Comparison of ENCODE assay signal across 13 mouse cellular contexts in genomic region chr11:5425106-5425505, GRCm38 (mm10). TPM values are rescaled to one million over a fixed set of nuclear protein-coding genes. Genes with fewer than 3 reads are reported as not detected.
DNase-seq lines count a peak whose midpoint lies in the region; ATAC-seq and TF ChIP-seq lines count a peak whose summit lies in the region.
"Had no signal": no experiment of that assay in that cellular context is flagged by ENCODE, and none has a peak within 500 bp of the region (broad histone marks: within the 10 kb centered on the region; RNA-seq: fewer than 3 reads in every experiment).

No protein-coding gene starts in this region.

- H3K4me1 ChIP-seq in forebrain, embryonic 15.5 days: peaks cover 25% of the 10 kb centered on the region
- H3K4me1 ChIP-seq in forebrain, embryonic 12.5 days: peaks cover 20% of the 10 kb centered on the region
- H3K4me1 ChIP-seq in midbrain, postnatal 0 days (ENCODE audit: insufficient read depth, low read length): peaks cover 3% of the 10 kb centered on the region; the same call in 1 of the 2 replicates
- no peaks in the 10 kb centered on the region for H3K4me1 ChIP-seq in midbrain, embryonic 11.5 days (ENCODE audit: control insufficient read depth, insufficient read depth, low read length)
- H3K4me1 ChIP-seq in lung, postnatal 0 days (ENCODE audit: insufficient read depth, low read depth, low read length): peaks cover 10% of the 10 kb centered on the region; the same call in 1 of the 2 replicates

- DNase-seq in midbrain, postnatal 0 days (ENCODE audit: low spot score): peak; percentile 75
- no peak for DNase-seq in midbrain, embryonic 11.5 days (ENCODE audit: low spot score, missing footprints)
- peak; percentile 69 for DNase-seq in layer of hippocampus, adult 11-12 months (ENCODE audit: low spot score)
- no peak for DNase-seq in lung, postnatal 0 days (ENCODE audit: low spot score)
- no peak for DNase-seq in adipocyte (ENCODE audit: low spot score)
- DNase-seq: gastrocnemius, postnatal 14 days had no signal

- no peak for TF ChIP-seq CTCF in midbrain, postnatal 0 days (IDR thresholded peaks at IDR 0.05)
- TF ChIP-seq CTCF in lung, postnatal 0 days (IDR thresholded peaks at IDR 0.05): no peak

- 36% methylated on average over 2 of the region's 2 CpGs for WGBS in forebrain, embryonic 15.5 days
- 65% methylated on average over 2 of the region's 2 CpGs for WGBS in forebrain, embryonic 12.5 days
- 34% methylated on average over 2 of the region's 2 CpGs for WGBS in midbrain, postnatal 0 days
- 59% methylated on average over 2 of the region's 2 CpGs for WGBS in midbrain, embryonic 11.5 days
- 34% methylated on average over 2 of the region's 2 CpGs for WGBS in lung, postnatal 0 days

- no peak overlapping the region for H3K4me3 ChIP-seq in forebrain, embryonic 15.5 days
- H3K4me3 ChIP-seq in forebrain, embryonic 12.5 days (replicated peaks): no peak overlapping the region
- no peak overlapping the region for H3K4me3 ChIP-seq in midbrain, postnatal 0 days (ENCODE audit: low read depth, low read length)
- H3K4me3 ChIP-seq in midbrain, embryonic 11.5 days (ENCODE audit: low read depth, low read length): no peak overlapping the region
- H3K4me3 ChIP-seq in lung, postnatal 0 days (ENCODE audit: low read depth, low read length): no peak overlapping the region
- H3K4me3 ChIP-seq: embryonic facial prominence, embryonic 13.5 days; limb, embryonic 12.5 days; lung, embryonic 15.5 days; midbrain, embryonic 12.5 days had no signal

- no peaks in the 10 kb centered on the region for H3K9me3 ChIP-seq in forebrain, embryonic 15.5 days
- no peaks in the 10 kb centered on the region for H3K9me3 ChIP-seq in forebrain, embryonic 12.5 days
- no peaks in the 10 kb centered on the region for H3K9me3 ChIP-seq in midbrain, postnatal 0 days (ENCODE audit: low read length)
- no peaks in the 10 kb centered on the region for H3K9me3 ChIP-seq in midbrain, embryonic 11.5 days (ENCODE audit: control insufficient read depth, low read length)
- H3K9me3 ChIP-seq in lung, postnatal 0 days (ENCODE audit: low read length): no peaks in the 10 kb centered on the region
- H3K9me3 ChIP-seq: embryonic facial prominence, embryonic 13.5 days; limb, embryonic 12.5 days; lung, embryonic 15.5 days; midbrain, embryonic 12.5 days had no signal

- no peaks in the 10 kb centered on the region for H3K36me3 ChIP-seq in forebrain, embryonic 15.5 days
- no peaks in the 10 kb centered on the region for H3K36me3 ChIP-seq in forebrain, embryonic 12.5 days (replicated peaks)
- no peaks in the 10 kb centered on the region for H3K36me3 ChIP-seq in midbrain, postnatal 0 days (ENCODE audit: insufficient read depth, low read length)
- H3K36me3 ChIP-seq in midbrain, embryonic 11.5 days (ENCODE audit: control insufficient read depth, insufficient read depth, low read length): no peaks in the 10 kb centered on the region
- no peaks in the 10 kb centered on the region for H3K36me3 ChIP-seq in lung, postnatal 0 days (ENCODE audit: insufficient read depth, low read length)
- H3K36me3 ChIP-seq: embryonic facial prominence, embryonic 13.5 days; limb, embryonic 12.5 days; lung, embryonic 15.5 days; midbrain, embryonic 12.5 days had no signal

- ATAC-seq in forebrain, embryonic 15.5 days (replicated peaks): peak; percentile 63
- ATAC-seq in forebrain, embryonic 12.5 days (ENCODE audit: low FRiP score): no peak
- no peak for ATAC-seq in midbrain, postnatal 0 days (ENCODE audit: low FRiP score)
- ATAC-seq in midbrain, embryonic 11.5 days (ENCODE audit: low FRiP score): no peak
- ATAC-seq in lung, postnatal 0 days: no peak
- ATAC-seq in inflammation-experienced regulatory T-cells, adult 6 months: no peak

- no peaks in the 10 kb centered on the region for H3K27me3 ChIP-seq in forebrain, embryonic 15.5 days
- H3K27me3 ChIP-seq in forebrain, embryonic 12.5 days: no peaks in the 10 kb centered on the region
- no peaks in the 10 kb centered on the region for H3K27me3 ChIP-seq in midbrain, postnatal 0 days (ENCODE audit: insufficient read depth, low read length)
- no peaks in the 10 kb centered on the region for H3K27me3 ChIP-seq in midbrain, embryonic 11.5 days (ENCODE audit: control insufficient read depth, insufficient read depth, low read length)
- no peaks in the 10 kb centered on the region for H3K27me3 ChIP-seq in lung, postnatal 0 days (replicated peaks; ENCODE audit: insufficient read depth, low read length)
- H3K27me3 ChIP-seq: embryonic facial prominence, embryonic 13.5 days; limb, embryonic 12.5 days; lung, embryonic 15.5 days; midbrain, embryonic 12.5 days had no signal

- TF ChIP-seq EP300 in lung, postnatal 0 days (IDR thresholded peaks at IDR 0.05): no peak

- no peak overlapping the region for H3K4me2 ChIP-seq in forebrain, embryonic 15.5 days (replicated peaks)
- H3K4me2 ChIP-seq in forebrain, embryonic 12.5 days: no peak overlapping the region
- H3K4me2 ChIP-seq in midbrain, postnatal 0 days (ENCODE audit: low read depth, low read length, poor library complexity, severe bottlenecking): no peak overlapping the region
- H3K4me2 ChIP-seq in midbrain, embryonic 11.5 days: no peak overlapping the region
- H3K4me2 ChIP-seq in lung, postnatal 0 days (replicated peaks; ENCODE audit: low read depth, low read length): no peak overlapping the region
- H3K4me2 ChIP-seq: embryonic facial prominence, embryonic 13.5 days; limb, embryonic 12.5 days; lung, embryonic 15.5 days; midbrain, embryonic 12.5 days had no signal

- peak overlapping the region; percentile 38; the same call in 1 of the 2 replicates for H3K27ac ChIP-seq in forebrain, embryonic 15.5 days (replicated peaks)
- H3K27ac ChIP-seq in forebrain, embryonic 12.5 days: no peak overlapping the region
- H3K27ac ChIP-seq in midbrain, postnatal 0 days (ENCODE audit: low read depth, low read length): no peak overlapping the region
- no peak overlapping the region for H3K27ac ChIP-seq in midbrain, embryonic 11.5 days (ENCODE audit: low read depth, low read length)
- no peak overlapping the region for H3K27ac ChIP-seq in lung, postnatal 0 days (ENCODE audit: low read length)
- H3K27ac ChIP-seq: embryonic facial prominence, embryonic 13.5 days; limb, embryonic 12.5 days; lung, embryonic 15.5 days; midbrain, embryonic 12.5 days had no signal

- no peak overlapping the region for H3K9ac ChIP-seq in forebrain, embryonic 15.5 days (replicated peaks)
- H3K9ac ChIP-seq in forebrain, embryonic 12.5 days: no peak overlapping the region
- H3K9ac ChIP-seq in midbrain, postnatal 0 days (replicated peaks; ENCODE audit: low read length, poor library complexity, severe bottlenecking): no peak overlapping the region
- H3K9ac ChIP-seq in midbrain, embryonic 11.5 days (ENCODE audit: low read length): no peak overlapping the region
- no peak overlapping the region for H3K9ac ChIP-seq in lung, postnatal 0 days (replicated peaks; ENCODE audit: low read depth)
- H3K9ac ChIP-seq: embryonic facial prominence, embryonic 13.5 days; limb, embryonic 12.5 days; lung, embryonic 15.5 days; midbrain, embryonic 12.5 days had no signal

RNA-seq across cellular contexts. Expression of gene Znrf3, which starts 19.5 kb away (rescaled TPM):
- 6.9 and 7.4 TPM in 2 replicates for polyA plus RNA-seq in forebrain, embryonic 15.5 days (2015; fragmentation: Nextera tagmentation; extraction: Ambion mirVana)
- 9.0 and 10.3 TPM in 2 replicates for polyA plus RNA-seq in forebrain, embryonic 12.5 days (2016; fragmentation: Nextera tagmentation; extraction: Ambion mirVana)
- total RNA-seq in midbrain, postnatal 0 days (2014; rRNA removed): 11.0 and 12.5 TPM in 2 replicates
- polyA plus RNA-seq in midbrain, postnatal 0 days (2015; fragmentation: Nextera tagmentation; extraction: Ambion mirVana): 6.9 and 7.8 TPM in 2 replicates
- polyA plus RNA-seq in midbrain, embryonic 11.5 days (2014; fragmentation: Nextera tagmentation; extraction: Ambion mirVana): 10.4 and 10.8 TPM in 2 replicates
- 15.4 and 16.3 TPM in 2 replicates for polyA plus RNA-seq in lung, postnatal 0 days (2015; fragmentation: Nextera tagmentation; extraction: Ambion mirVana)
- 10 to 100 TPM in 2 of 3 experiments, 1 to 10 TPM in 1; 3.3 to 19.8 (median 17.3) TPM for polyA plus RNA-seq in inflammation-experienced regulatory T-cells, adult 6 months (2017; shearing (Covaris generic))

Comparison
In these comparisons a context has a peak if more than half of its experiments do, and no peak if none do; other contexts are left out.
1. DNase-seq: peak in midbrain, postnatal 0 days (single experiment) and layer of hippocampus, adult 11-12 months (single experiment); none in midbrain, embryonic 11.5 days (single experiment), lung, postnatal 0 days (single experiment) and adipocyte (single experiment).